Mouse (Mus musculus) gonadal fat pad, adult 2 months (tissue): ENCODE data around the gene Plagl2. TPM values are rescaled to one million over a fixed set of nuclear protein-coding genes. Genes with fewer than 3 reads are reported as not detected.

Source experiments
- DNase-seq: peaks from one replicate; pipeline ENCODE4 v3.0.0-alpha.2; 2012; ENCODE audit warnings: low read depth
- polyA plus RNA-seq: library from polyadenylated mRNA; depleted of rRNA; stranded (reverse); fragments of >200 nt; gene quantifications from 2 replicates; pipeline ENCODE4 v1.2.3, GENCODE M21; 2012

The Plagl2 gene
- polyA plus RNA-seq, 1 experiment, result 5.1 TPM

GRCm38 (mm10) chr2:153239021-153239859 lies 2.0 kb downstream of the Plagl2 start:
- DNase-seq, result no peak

- DNase-seq, result no peak
Observed at GRCm38 (mm10) chr2:153238406-153238805, 2.8 kb downstream of the Plagl2 start.

DNA sequence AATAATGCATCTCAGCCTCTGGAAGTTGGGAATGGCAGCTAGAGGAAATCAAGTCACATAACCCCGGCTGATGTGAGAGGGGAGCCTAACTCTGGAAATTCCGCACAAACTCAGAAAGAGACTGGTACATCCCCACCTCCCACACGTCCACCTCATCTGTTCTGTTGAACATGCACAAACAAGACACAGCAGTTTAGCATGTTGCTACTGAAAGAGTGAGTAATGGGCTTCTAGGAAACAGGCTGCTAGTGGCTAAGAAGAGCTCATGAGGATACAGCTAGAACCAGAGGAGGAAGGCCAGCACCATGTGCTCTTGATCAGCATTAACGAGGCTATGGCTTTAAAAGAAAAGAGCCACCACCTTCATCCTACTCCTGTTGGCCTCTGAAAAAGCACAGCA lies 3.3 kb downstream of the Plagl2 start:
- no peak for DNase-seq

- DNase-seq, result no peak
Observed at GRCm38 (mm10) chr2:153237193-153237592, 4.0 kb downstream of the Plagl2 start.

DNA sequence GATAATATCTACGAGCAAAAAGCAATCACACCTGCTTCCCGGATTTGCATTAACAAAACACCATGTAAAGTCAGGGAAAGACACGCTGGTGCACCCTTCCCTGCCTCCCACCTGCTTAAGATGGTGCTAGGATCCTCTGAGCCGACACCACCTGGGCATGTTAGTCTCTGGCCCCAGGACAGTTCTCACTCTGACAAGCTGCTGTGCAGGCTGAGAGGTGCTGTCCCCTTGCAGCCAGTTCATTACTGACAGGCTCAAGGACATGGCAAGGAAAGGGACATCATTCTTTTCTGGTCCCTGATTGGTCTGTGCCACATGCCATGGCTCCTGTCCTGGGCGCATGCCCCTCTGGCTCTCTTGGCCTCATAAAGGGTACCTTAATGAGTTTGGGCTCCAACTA lies 12.7 kb downstream of the Plagl2 start:
- DNase-seq, result no peak

DNA sequence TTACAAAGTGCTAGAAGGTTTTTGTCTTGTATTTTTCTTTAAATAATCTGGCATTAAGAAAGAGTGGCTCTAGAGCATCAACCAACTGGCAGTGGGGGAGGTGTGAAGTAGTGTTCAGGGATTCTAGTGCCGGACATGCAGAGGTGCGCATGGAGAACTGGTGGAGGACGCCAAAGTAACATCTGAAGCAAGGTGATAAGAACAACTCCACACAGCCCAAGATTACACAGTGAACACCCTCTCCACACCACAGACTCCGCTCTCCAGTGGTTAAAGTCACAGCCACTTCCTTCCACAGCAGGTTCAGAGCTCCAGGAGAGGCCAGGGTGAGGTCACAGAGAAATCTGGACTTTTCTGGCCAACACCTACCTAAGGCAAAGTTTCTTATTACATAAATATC lies 13.3 kb downstream of the Plagl2 start:
- no peak for DNase-seq

- DNase-seq, result no peak
Observed at GRCm38 (mm10) chr2:153225595-153225953, 15.7 kb downstream of the Plagl2 start.

DNA sequence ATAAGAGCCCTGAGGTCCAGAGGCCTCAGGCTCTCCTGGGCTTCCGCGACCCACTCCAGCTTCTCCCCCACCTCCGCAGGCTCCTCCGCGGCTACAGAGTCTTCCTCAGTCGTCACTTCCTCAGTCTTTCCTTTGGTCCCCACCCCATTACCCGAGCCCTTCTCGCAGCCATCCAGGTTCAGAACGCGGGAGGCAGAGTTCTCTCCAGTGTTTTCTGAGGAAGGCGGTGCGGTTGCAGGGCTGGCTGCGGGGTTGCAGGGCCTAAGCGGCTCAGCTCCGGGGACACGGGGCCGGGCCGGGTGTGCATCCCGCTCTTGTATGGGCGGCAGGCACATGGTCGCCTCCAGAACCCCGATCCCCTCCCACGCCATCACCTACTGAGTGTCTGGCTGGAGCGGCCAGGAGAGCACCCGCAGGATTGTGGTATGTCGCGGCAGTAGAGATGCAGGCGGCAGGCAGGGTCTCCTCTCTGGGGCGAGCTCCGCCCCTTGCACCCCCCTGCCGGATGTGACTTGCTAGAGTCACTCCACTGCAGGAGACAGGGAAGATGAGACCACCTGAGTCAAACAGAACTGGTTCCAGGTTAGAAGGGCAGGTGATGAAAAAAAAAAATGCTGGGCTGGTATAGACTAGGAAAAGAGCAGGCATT lies 16.2 kb downstream of the Plagl2 start, which contains the start of gene Tspyl3:
Gene Tspyl3 (minus strand): TSS at position 496 of the 649 bp plus-strand sequence.
- no peak for DNase-seq

DNA sequence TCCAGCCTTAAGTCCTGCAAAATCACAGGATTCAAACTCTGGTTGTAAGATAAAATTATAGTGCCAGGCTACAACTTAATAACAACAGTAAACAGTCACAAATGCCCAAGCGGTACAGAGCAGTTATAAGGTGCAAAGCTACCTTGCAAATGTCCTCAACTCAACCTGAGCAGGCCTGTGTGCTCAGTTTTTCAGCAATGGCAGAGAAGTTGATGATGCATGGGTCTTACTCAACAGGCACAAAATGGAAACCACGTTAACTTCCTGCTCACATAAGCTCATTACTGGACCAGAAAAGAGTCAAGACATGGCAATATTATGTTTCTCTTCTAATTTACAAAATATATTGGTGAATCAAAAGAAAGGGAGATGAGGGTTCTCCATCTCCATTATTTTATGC lies 18.7 kb downstream of the Plagl2 start:
- DNase-seq, result no peak

DNA sequence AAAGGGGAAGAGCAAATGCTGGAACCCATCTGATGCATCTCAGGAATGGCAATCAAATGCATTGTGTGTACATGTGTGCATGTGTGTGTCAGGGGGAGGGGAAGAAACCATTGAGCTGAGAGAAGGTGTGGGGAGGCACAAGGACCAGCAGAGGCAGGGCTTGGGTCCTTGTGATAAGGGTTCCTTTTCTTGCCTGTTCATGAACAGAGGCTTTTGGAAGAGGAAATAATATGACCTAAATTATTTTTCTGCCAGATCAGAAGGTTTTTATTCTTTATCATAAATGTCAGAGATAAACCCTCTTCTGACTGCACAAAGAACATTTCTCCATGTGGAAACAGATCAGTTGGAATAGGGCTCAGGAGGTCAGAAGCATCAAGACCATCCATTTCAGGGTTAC lies 19.1 kb downstream of the Plagl2 start:
- no peak for DNase-seq

- no peak for DNase-seq
Observed at GRCm38 (mm10) chr2:153221620-153222019, 19.6 kb downstream of the Plagl2 start.

- no peak for DNase-seq
Observed at GRCm38 (mm10) chr2:153218516-153218915, 22.7 kb downstream of the Plagl2 start.

DNA sequence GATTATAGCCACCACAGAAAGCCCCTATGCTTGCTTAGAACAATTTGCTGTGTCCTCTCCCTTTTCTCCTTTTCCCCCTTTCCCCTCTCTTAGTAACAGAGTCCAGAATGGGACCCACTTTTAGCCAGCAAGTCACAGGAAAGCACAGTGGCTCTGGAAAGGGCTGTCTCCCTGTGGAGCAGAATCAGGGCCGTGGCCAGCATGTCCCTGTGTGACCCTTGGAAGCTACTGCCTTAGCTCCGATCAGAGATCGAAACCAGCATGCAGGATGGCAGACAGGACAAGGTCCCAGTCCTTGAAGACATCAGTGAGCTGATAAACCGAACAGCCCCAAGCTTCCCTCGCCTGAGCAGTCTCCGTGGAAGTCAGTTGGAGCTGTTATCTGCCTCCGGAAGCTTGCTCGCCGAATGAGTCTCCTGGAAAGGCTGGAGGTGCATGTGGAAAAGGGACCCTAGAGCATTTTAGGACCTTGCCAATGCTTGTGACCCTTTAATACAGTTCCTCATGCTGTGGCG lies 23.3 kb downstream of the Plagl2 start:
- no peak for DNase-seq

DNA sequence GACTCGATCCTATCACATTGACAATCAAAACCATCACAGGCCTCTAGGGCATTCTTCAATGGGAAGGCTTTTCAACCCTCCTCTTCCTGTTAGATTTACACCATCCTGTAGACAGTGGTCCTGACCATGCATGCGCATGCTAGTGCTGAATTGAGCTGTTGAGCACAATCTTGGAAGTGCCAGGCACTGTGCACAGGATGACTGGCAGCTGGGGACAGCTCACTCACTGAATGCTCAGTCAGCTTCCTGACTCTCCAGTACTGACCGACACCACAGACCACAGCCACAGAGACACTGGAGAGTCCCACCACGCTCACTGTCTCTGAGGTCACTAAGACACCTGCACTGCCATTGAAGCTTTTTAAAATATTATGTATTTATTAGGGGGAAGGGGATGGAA lies 25.8 kb downstream of the Plagl2 start:
- DNase-seq, result no peak

GRCm38 (mm10) chr2:153214771-153215259 lies 26.4 kb downstream of the Plagl2 start:
- DNase-seq, result no peak

GRCm38 (mm10) chr2:153213351-153213750 lies 27.9 kb downstream of the Plagl2 start:
- DNase-seq, result no peak

GRCm38 (mm10) chr2:153211451-153211850 lies 29.8 kb downstream of the Plagl2 start:
- no peak for DNase-seq

GRCm38 (mm10) chr2:153209286-153209685 lies 31.9 kb downstream of the Plagl2 start:
- no peak for DNase-seq

GRCm38 (mm10) chr2:153208149-153208548 lies 33.1 kb downstream of the Plagl2 start:
- DNase-seq, result no peak

- no peak for DNase-seq
Observed at GRCm38 (mm10) chr2:153202766-153203165, 38.5 kb downstream of the Plagl2 start.

- DNase-seq, result no peak
Observed at GRCm38 (mm10) chr2:153199114-153199513, 42.1 kb downstream of the Plagl2 start.

DNA sequence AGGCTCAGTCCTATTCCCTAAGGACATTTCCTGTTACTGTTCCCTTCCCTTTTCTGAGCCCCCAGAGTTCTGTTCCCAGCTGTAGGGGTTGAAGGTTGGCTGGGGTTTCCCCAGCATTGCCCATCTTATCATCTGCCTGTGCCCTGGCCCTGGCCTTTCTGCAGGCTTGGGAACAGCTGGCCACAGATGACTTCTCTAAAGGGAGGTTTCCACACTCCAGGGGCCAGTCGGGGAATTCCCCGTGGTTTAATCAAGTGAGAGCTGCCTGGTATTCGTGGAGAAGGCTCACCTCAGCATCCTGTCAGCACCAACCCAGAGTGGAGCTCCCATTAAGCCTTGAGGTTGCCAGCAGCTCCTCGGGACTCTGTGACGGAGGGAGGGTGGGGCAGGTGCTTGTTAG lies 42.7 kb downstream of the Plagl2 start:
- no peak for DNase-seq

- no peak for DNase-seq
Observed at GRCm38 (mm10) chr2:153194255-153194654, 47.0 kb downstream of the Plagl2 start.
